Mouse (Mus musculus) midbrain, embryonic 15.5 days (tissue): ENCODE results near the gene Tnfrsf26. TPM values are rescaled to one million over a fixed set of nuclear protein-coding genes. Genes with fewer than 3 reads are reported as not detected.

Source experiments
- ATAC-seq: fragments of 200-750 bp; cut with Nextera tagmentation; replicated peaks from 2 replicates; pipeline ENCODE4 v1.8.0; 2017; ENCODE audit warnings: moderate TSS enrichment
- H3K27ac ChIP-seq: fragments of 300-500 bp; sonication (generic); 2 replicates; pipeline ENCODE4 v1.5.1; 2015; ENCODE audit warnings: mild to moderate bottlenecking, inconsistent platforms
- H3K27me3 ChIP-seq: fragments of 300-500 bp; sonication (generic); replicated peaks from 2 replicates; pipeline ENCODE4 v1.6.1; 2015; ENCODE audit warnings: inconsistent platforms
- H3K36me3 ChIP-seq: fragments of 300-500 bp; sonication (generic); replicated peaks from 2 replicates; pipeline ENCODE4 v1.6.1; 2015; ENCODE audit warnings: inconsistent platforms
- H3K4me1 ChIP-seq: fragments of 300-500 bp; sonication (generic); 2 replicates; pipeline ENCODE4 v1.6.1; 2015; ENCODE audit warnings: inconsistent platforms
- H3K4me2 ChIP-seq: fragments of 300-500 bp; sonication (generic); 2 replicates; pipeline ENCODE4 v1.6.1; 2015; ENCODE audit warnings: inconsistent platforms, mild to moderate bottlenecking, moderate library complexity
- H3K4me3 ChIP-seq: fragments of 300-500 bp; sonication (generic); 2 replicates; pipeline ENCODE4 v1.5.1; 2015; ENCODE audit warnings: mild to moderate bottlenecking, inconsistent platforms
- H3K9ac ChIP-seq: fragments of 300-500 bp; sonication (generic); 2 replicates; pipeline ENCODE4 v1.6.1; 2015; ENCODE audit warnings: mild to moderate bottlenecking, inconsistent platforms
- H3K9me3 ChIP-seq: fragments of 300-500 bp; sonication (generic); 2 replicates; pipeline ENCODE4 v1.6.1; 2016; ENCODE audit warnings: inconsistent platforms
- WGBS: fragments of 180-500 bp; shearing (Covaris S2); methylation state at CpG from one replicate; pipeline ENCODE4 v1.1.7; 2015; ENCODE audit warnings: mixed read lengths; 5-methylcytosine and 5-hydroxymethylcytosine counted together
- polyA plus RNA-seq: library from polyadenylated mRNA; unstranded; fragments of >200 nt; fragmentation: Nextera tagmentation; extraction: Ambion mirVana; gene quantifications from 2 replicates; pipeline ENCODE4 v1.2.1, GENCODE M21; 2015

The Tnfrsf26 gene
- polyA plus RNA-seq, 1 experiment from 2014 or later, result 0.21 TPM

DNA sequence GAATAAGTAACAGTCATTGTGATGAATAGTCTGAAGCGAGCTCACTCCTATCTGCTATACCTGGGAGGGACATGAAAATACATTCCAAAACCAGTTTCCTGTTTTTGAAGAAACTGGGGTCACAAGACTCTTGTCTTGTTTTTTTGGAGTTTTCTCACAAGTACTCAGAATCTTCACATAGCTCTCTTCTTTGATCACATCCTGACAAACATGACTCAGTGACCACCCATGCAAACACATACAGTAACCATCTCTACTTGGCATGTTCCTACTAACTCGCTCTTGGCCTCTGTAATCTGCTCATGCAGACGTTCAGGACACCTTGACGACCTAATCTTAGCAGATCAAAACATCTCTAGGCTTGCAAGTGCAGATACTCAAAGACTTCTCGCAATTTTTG lies 3.4 kb downstream of the Tnfrsf26 start:
- no peak for ATAC-seq
- H3K4me1 ChIP-seq, result no peaks in the 10 kb centered on the region
- 68% methylated on average over 5 of the region's 5 CpGs for WGBS
- H3K4me2 ChIP-seq, result no peak overlapping the region
- no peaks in the 10 kb centered on the region for H3K9me3 ChIP-seq
- no peak overlapping the region for H3K9ac ChIP-seq
- no peaks in the 10 kb centered on the region for H3K27me3 ChIP-seq
- no peaks in the 10 kb centered on the region for H3K36me3 ChIP-seq
- H3K27ac ChIP-seq, result no peak overlapping the region
- H3K4me3 ChIP-seq, result no peak overlapping the region

DNA sequence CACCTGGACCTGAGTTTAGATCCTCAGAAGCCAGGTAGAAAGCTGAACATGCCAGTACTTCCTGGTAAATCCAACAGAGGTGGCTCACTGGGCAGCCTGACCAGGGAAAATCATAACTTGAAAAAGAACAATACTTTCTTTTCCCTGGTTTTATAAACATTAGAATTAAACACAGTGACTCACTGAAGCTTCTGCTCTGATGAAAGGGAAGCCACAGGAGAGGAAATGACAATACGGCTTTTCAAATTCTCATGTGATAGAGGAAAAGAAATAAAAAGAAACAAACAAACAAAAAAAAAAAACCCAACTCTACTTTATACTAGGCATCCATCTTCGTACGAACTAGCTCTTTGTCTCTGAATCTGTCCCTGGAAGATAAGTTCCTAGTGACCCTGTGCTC lies 4.0 kb downstream of the Tnfrsf26 start:
- Histone ChIP-seq H3K27me3 (no peaks in the 10 kb centered on the region), H3K4me3 (no peak overlapping the region), H3K27ac (no peak overlapping the region), H3K4me1 (no peaks in the 10 kb centered on the region), H3K4me2 (no peak overlapping the region), H3K36me3 (no peaks in the 10 kb centered on the region), H3K9me3 (no peaks in the 10 kb centered on the region), H3K9ac (no peak overlapping the region)
- ATAC-seq, result no peak
- 83% methylated on average over 3 of the region's 3 CpGs for WGBS

DNA sequence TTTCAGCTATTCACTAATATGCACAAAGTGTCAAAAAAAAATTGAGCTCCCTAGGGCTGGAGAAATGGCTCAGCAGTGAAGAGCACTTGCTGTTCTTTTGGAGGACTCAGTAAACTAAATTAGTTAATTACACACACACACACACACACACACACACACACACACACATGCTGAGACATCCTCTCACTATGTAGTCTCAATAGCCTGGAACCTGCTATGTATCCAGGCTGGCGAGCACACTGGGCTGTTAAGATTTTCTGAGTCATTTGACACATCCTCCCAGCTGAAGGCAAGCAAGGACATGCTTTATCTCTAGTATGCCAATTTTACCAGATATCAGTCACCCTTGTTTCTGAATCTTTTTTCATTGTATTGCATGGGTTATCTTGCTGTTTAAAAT lies 7.6 kb downstream of the Tnfrsf26 start:
- no peaks in the 10 kb centered on the region for H3K9me3 ChIP-seq
- ATAC-seq, result no peak
- WGBS, result 78% methylated on average over 1 of the region's 1 CpGs

DNA sequence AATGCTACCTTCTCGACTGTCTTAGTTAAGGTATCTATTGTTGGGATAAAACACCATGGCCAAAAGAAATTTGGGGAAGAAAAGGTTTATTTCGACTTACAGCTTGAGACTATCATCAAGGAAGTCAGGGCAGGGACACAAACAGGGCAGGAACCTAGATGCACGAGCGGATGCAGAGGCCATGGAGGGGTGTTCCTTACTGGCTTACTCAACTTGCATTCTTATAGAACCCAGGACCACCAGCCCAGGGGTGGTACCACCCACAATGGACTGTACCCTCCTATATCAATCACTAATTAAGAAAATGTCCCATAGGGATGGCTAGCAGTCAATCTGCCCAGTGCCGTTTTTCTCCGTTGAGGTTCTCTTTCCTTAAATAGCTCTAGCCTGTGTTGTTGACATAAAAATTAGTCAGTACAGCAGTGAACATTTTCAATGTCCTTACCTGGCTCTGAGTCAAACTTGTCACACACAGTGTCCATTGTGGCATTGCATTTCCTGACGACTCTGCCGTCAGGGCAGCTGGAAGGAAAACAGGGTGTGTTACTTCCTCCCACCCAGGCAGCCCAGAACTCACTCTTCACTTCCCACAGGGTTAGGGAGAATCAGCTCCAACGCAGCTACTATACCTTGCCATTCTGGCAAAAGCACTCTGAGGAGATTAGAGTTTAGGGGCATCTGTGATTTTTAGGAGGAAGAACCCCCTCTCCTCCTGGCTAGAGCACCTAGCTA lies 14.0 kb downstream of the Tnfrsf26 start:
- H3K4me2 ChIP-seq, result no peak overlapping the region
- no peak overlapping the region for H3K27ac ChIP-seq
- no peaks in the 10 kb centered on the region for H3K9me3 ChIP-seq
- no peak for ATAC-seq
- H3K4me3 ChIP-seq, result no peak overlapping the region
- H3K27me3 ChIP-seq, result no peaks in the 10 kb centered on the region
- no peaks in the 10 kb centered on the region for H3K36me3 ChIP-seq
- WGBS, result 68% methylated on average over 9 of the region's 9 CpGs
- no peak overlapping the region for H3K9ac ChIP-seq
- H3K4me1 ChIP-seq, result no peaks in the 10 kb centered on the region

More for the DNA sequence above, 7.6 kb downstream of the Tnfrsf26 start:
- Histone ChIP-seq H3K27ac (no peak overlapping the region), H3K27me3 (no peaks in the 10 kb centered on the region), H3K4me3 (no peak overlapping the region), H3K36me3 (no peaks in the 10 kb centered on the region), H3K4me2 (no peak overlapping the region), H3K9ac (no peak overlapping the region), H3K4me1 (no peaks in the 10 kb centered on the region)

DNA sequence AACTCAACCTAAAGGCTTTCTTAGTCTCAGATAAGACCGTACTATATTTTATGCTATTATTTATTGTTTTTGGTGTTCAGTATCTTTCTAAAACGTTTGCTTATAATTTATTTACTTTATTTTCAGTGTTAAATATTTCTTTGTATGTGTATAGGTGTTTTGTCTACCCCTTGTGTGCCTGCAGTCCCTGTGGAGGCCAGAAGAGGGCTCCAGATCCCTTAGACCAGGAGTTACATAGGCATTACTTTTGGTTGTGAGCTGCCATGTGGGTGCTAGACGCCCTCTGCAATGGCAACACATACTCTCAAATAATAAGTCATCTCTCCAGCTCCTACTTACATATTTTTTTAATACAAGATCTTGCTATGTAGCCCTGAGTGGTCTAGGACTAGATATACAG lies 16.3 kb downstream of the Tnfrsf26 start:
- Histone ChIP-seq H3K27me3 (no peaks in the 10 kb centered on the region), H3K4me3 (no peak overlapping the region), H3K36me3 (no peaks in the 10 kb centered on the region), H3K27ac (no peak overlapping the region), H3K4me2 (no peak overlapping the region), H3K9ac (no peak overlapping the region), H3K4me1 (no peaks in the 10 kb centered on the region), H3K9me3 (no peaks in the 10 kb centered on the region)
- 58% methylated on average over 3 of the region's 3 CpGs for WGBS
- no peak for ATAC-seq

DNA sequence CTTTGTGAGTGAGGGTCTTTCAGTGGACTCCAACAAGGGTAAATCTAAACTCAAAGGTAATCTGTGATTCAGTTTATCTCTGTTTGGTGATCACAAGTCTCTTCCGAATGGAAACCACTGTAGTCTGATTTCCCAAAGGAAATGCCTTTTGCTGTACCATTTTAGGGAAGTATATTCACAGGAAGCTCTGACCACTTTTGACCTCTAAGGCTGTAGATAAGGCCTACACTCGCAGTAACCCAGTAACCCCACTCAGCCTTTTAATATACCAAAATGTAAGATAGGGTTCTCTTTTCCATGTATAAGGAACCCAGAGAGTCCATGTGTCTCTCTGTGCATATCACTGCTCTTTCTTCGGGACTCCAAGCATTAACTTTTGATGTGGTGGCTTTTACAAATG lies 23.2 kb downstream of the Tnfrsf26 start:
- H3K36me3 ChIP-seq, result no peaks in the 10 kb centered on the region
- no peak overlapping the region for H3K9ac ChIP-seq
- H3K27ac ChIP-seq, result no peak overlapping the region
- no peaks in the 10 kb centered on the region for H3K9me3 ChIP-seq
- H3K27me3 ChIP-seq, result no peaks in the 10 kb centered on the region
- H3K4me2 ChIP-seq, result no peak overlapping the region
- 90% methylated on average over 3 of the region's 3 CpGs for WGBS
- ATAC-seq, result no peak
- no peak overlapping the region for H3K4me3 ChIP-seq
- H3K4me1 ChIP-seq, result peaks cover 5% of the 10 kb centered on the region; the same call in 1 of the 2 replicates

DNA sequence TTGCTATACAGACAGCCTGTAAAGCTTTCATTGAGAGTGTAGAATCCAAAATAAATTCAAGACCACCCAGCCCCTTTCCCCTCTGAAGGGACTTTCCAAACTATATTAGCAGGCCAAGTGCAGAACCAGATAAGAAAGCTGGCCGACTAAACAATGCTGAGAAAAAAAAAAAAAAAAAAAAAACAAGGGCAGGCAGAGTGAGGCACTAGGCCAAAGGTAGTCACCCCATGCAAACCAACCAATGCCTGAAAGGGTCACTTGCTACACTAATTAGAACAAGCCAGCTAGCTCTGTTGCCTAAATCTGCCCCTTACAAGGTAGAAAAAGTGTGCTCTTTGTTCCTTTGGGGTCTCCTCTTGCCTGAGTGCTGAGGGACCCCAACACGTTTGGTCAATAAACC lies 23.6 kb downstream of the Tnfrsf26 start:
- Histone ChIP-seq H3K4me1 (peaks cover 6% of the 10 kb centered on the region; the same call in 1 of the 2 replicates), H3K27me3 (no peaks in the 10 kb centered on the region), H3K4me2 (no peak overlapping the region), H3K4me3 (no peak overlapping the region), H3K9ac (no peak overlapping the region), H3K27ac (no peak overlapping the region), H3K9me3 (no peaks in the 10 kb centered on the region), H3K36me3 (no peaks in the 10 kb centered on the region)
- ATAC-seq, result no peak
- 85% methylated on average over 2 of the region's 2 CpGs for WGBS

DNA sequence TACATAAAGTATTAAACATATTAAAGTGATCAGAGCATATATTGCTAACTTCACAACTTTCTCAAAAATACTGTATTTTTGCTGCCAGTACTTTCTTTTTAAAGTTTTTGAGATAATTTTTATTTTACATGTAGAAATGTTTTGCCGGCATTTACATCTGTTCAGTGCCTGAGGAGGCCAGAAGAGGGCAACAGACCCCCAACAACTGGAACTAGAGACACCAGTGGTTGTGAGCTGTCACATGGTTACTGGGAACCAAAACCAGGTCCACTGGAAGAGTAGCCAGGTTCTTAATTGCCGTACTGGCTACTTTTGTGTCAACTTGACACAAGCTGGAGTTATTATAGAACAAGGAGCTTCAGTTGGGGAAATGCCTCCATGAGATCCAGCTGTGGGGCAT lies 26.8 kb downstream of the Tnfrsf26 start:
- H3K36me3 ChIP-seq, result no peaks in the 10 kb centered on the region
- H3K27me3 ChIP-seq, result no peaks in the 10 kb centered on the region
- no peak overlapping the region for H3K9ac ChIP-seq
- no peak overlapping the region for H3K4me3 ChIP-seq
- WGBS, result 80% methylated on average over 2 of the region's 2 CpGs
- H3K4me2 ChIP-seq, result no peak overlapping the region
- H3K9me3 ChIP-seq, result no peaks in the 10 kb centered on the region
- H3K27ac ChIP-seq, result no peak overlapping the region
- H3K4me1 ChIP-seq, result peaks cover 21% of the 10 kb centered on the region
- ATAC-seq, result no peak

DNA sequence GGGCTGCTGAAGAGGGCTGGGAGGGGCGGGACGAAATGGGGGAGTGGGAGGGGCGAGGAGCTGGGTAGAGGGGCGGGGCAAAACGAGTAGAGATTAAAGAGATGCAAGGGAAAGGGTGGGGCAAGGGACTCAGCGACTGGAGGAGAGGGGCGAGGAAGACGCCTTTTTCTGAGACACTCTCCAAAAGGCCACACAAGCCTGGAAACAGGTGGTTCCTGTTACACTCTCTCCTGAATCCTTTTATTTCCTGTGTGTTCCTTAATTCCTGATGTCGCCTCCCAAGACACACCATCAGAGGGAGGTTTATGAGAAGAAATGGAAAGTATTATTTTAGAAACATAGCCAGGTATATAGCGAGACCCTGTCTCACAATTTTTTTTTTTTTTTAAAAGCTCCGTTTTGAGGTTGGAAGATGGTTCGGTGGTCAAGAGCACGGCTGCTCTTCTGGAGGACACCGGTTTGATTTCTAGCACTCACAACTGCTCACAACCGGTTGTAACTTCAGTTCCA lies 28.2 kb downstream of the Tnfrsf26 start:
- no peak overlapping the region; the same call in 1 of the 2 replicates for H3K9ac ChIP-seq
- H3K4me2 ChIP-seq, result peak overlapping the region; percentile 96
- 7% methylated on average over 15 of the region's 15 CpGs for WGBS
- H3K4me3 ChIP-seq, result peak overlapping the region; percentile 95
- peak overlapping the region; percentile 80 for H3K27ac ChIP-seq
- H3K9me3 ChIP-seq, result no peaks in the 10 kb centered on the region
- no peaks in the 10 kb centered on the region for H3K27me3 ChIP-seq
- peak; percentile 0; the same call in 1 of the 2 replicates for ATAC-seq
- H3K4me1 ChIP-seq, result peaks cover 21% of the 10 kb centered on the region
- no peaks in the 10 kb centered on the region; the same call in 1 of the 2 replicates for H3K36me3 ChIP-seq

DNA sequence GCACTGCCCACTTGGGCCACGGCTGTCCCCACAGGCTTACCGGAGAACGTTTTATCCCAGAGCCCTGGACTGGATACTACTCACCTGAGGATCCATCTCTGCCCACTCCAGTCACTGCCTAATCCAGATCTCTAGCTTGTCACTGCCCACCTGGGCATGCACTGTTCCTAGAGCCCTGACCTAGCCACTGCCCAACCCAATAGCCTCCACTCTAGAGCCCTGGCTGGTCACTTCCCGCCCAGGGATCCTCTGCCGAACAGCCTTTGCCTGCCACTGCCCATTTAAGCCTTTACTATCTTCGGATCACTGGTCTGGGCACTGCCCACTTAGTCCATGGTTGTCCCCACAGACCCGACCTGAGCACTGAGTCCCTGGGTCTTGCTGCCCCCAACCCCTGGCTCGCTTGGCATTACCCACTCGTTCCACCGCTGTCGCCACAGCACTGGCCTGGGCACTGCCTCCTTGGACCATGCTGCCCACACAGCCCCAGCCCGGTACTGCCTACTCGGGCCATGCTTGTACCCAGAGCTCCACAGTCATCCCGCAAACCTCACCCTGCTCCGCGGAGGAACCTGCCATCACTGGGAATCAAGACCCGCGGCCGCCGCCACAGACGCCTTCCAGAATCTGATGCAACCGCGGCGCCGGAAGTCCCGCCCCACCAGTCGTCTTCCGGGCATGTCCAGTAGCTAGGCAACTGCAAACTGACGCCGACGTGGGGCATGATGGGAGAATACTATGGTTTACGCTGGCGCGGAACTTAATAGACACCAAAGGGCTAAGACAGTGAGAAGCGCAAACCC lies 28.9 kb downstream of the Tnfrsf26 start, which contains the start of gene Cars:
Gene Cars, minus strand, starts transcription at position 663 of the 803 bp plus-strand sequence.
- no peaks in the 10 kb centered on the region for H3K27me3 ChIP-seq
- H3K4me3 ChIP-seq, result peak within 1 kb of the TSS; percentile 95
- peak within 1 kb of the TSS; percentile 92 for H3K9ac ChIP-seq
- 1% methylated on average over 35 of the region's 35 CpGs for WGBS
- peaks cover 21% of the 10 kb centered on the region for H3K4me1 ChIP-seq
- H3K27ac ChIP-seq, result peak within 1 kb of the TSS; percentile 80
- H3K4me2 ChIP-seq, result peak within 1 kb of the TSS; percentile 96
- H3K9me3 ChIP-seq, result no peaks in the 10 kb centered on the region
- H3K36me3 ChIP-seq, result no peaks in the 10 kb centered on the region; the same call in 1 of the 2 replicates
- peak; percentile 98 for ATAC-seq

DNA sequence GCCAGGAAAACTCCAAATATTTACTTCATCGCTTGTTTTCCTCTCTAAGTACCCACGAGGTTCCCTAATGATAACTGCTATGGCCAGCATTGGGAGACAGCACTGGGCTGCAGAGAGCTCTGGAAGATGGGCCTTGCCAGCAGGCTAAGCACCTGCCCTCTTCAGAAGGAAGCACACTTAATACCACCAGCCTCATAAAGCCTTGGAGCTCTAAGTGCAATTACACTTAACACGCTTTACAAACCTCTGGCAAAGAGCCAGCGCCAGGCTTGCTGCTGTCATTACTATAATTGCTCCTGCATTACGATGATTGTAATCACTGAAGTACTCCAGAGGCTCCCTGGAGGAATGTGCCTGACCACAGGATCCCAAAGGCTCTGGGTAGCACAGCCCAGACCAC lies 33.7 kb downstream of the Tnfrsf26 start:
- H3K27ac ChIP-seq, result no peak overlapping the region
- H3K4me1 ChIP-seq, result peaks cover 15% of the 10 kb centered on the region
- WGBS, result 76% methylated on average over 5 of the region's 5 CpGs
- no peaks in the 10 kb centered on the region for H3K27me3 ChIP-seq
- no peaks in the 10 kb centered on the region; the same call in 1 of the 2 replicates for H3K36me3 ChIP-seq
- no peak overlapping the region for H3K9ac ChIP-seq
- H3K4me2 ChIP-seq, result no peak overlapping the region
- no peaks in the 10 kb centered on the region for H3K9me3 ChIP-seq
- no peak for ATAC-seq
- no peak overlapping the region for H3K4me3 ChIP-seq

DNA sequence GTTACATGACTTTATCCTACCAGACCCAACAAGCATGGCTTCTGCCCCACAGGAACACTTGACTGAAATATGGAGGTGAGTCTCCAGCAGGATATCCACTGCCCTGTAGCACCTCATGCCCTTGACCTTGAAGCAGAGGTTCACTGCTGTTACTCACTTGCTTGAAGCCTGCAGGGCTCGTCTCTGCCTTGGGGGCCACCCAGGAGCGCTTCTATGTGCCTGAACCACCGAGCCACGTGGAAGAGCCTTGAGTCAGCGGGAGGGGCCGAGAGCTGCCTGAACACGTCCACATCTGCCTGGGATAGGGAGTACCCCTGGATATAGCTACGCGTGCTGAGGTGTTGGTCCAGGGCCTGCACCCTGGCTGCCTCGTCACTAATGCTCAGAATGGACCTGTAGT lies 36.3 kb downstream of the Tnfrsf26 start:
- H3K27ac ChIP-seq, result no peak overlapping the region
- ATAC-seq, result no peak
- H3K9ac ChIP-seq, result no peak overlapping the region
- no peak overlapping the region for H3K4me2 ChIP-seq
- peaks cover 6% of the 10 kb centered on the region for H3K36me3 ChIP-seq
- H3K9me3 ChIP-seq, result no peaks in the 10 kb centered on the region
- no peaks in the 10 kb centered on the region for H3K4me1 ChIP-seq
- H3K27me3 ChIP-seq, result no peaks in the 10 kb centered on the region
- H3K4me3 ChIP-seq, result no peak overlapping the region
- WGBS, result 95% methylated on average over 10 of the region's 10 CpGs
